Mouse (Mus musculus) c-Kit-positive CD71-negative TER-119-negative erythroid progenitor cells, embryonic 14.5 days (primary cell): ENCODE measurements around the gene Gin1.
"Not testable (repeated sequence)": the region's sequence is repeated elsewhere in the genome, so short reads cannot be mapped to it uniquely, and the experiment has no call there.

Experiments
- DNase-seq: peaks from one replicate; pipeline ENCODE4 v3.0.0-alpha.2; 2013; ENCODE audit warnings: low read depth

The Gin1 gene

DNA sequence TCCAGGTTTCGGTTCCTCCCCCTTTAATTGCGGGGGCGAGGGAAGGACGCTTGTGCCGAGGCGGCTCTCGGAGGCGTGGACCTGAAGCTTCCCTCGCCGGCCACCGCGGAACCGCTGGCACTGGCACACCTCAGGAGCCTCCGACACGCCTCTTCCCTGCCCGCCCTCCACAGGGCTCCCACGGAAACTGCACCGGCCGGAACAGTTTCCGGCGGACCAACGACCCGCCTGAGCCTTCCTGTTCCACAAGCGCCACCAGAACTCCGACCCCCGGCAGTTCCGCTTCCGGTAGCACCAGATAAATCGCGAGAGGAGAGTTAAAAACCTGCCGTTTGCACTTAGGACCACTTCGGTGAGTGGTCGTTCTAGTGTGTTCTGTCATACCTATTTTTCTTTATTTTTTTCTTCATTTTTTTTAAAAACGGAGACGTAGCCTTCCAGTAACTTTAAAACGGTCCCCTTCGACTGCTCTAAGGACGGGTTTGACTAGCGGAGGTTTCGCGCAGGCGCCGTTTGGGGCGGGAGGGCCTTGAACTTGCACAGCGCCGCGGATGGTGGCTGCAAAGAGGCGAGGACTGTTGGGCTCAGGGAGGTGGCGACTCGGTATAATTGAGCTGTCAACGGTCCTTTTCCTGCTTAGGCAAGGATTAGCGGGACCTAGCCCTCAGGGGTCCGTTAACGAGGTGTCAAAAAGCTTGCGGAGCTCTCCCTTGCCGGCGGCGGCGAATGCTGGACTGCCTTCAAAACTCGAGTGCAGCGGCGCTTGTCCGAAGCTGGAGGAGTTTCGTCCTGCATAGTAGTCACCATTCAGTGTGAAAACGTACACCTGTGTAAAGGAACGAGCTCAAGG, at the start of gene Gin1, which contains the start of gene Ppip5k2:
Gin1 (plus strand) TSS at position 269 of the 850 bp plus-strand sequence.
Ppip5k2 (minus strand) TSS at position 508 of the 850 bp plus-strand sequence.
- peak; percentile 86 for DNase-seq

DNA sequence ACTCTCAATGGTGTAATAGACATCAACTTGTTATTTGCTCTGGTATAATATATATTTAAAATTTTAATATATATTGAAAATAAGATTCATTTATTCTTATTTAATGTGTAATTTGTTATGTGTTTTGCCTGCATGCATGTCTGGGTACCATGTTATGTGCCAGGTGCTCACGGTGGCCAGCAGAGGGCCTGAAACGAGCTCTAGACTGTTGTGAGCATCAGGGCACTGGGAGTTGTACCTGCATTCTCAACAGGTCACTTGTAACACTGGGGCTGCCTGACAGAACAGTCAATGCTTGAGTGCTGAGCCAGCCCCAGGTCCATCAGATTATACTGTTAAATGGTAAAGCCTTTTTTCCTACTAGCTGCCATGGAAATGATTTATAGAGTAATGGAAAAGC, 43.2 kb upstream of the Gin1 start:
- no peak for DNase-seq

DNA sequence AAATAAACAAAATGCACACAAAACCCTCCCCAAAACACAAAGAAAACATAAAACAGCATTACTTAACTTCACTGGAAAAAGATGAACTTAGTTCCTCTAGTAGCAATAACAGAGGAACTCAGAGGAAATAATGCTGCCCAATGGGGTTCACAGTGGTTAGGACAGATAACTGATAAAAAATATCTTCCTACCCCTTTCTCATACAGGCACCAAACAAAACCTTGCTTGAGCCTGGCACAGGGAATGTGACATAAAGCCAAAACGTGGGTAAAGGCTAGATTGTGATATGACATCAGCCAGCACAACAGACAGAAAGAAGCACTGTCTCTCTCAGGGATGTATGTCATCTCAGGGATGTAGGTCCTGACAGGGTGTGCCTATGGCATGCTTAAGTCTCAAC, 40.6 kb upstream of the Gin1 start:
- no peak for DNase-seq

DNA sequence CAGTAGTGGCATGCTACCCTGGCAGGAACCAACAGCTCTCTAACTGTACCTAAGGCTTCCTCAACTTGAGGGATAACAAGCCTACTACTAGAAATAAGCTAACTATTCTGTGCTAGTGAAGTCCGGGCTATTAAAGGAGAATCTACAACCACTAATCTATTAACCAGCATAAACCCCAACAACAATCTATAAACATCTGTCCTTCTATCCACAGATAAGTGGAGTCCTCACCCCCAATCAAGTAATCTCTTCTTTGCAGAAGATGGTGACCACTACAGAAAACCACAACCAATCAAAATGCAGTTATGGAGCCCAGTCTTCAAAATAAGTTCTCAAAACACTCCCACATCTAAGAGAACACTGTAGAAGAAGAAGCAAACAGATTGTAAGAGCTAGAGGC, 26.9 kb upstream of the Gin1 start:
- no peak for DNase-seq

DNA sequence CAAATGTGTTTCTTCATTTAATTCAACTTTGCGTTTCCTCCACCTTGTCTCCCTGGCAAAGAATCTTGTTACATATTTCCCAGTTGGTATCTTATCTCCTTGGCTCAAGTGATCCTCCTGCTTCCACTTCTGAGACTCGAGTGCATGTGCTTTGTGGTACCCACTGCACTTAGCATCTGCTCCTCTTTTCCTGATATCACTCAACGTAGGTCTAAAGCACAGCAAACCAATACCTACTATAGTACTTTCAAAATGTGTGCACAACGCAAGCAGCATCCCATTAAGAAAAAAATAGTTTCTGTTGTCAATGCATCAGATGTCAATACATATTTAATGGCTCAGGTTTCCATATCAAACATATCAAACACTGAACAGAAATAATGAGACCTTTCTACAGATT, 24.3 kb upstream of the Gin1 start:
- no peak for DNase-seq

DNA sequence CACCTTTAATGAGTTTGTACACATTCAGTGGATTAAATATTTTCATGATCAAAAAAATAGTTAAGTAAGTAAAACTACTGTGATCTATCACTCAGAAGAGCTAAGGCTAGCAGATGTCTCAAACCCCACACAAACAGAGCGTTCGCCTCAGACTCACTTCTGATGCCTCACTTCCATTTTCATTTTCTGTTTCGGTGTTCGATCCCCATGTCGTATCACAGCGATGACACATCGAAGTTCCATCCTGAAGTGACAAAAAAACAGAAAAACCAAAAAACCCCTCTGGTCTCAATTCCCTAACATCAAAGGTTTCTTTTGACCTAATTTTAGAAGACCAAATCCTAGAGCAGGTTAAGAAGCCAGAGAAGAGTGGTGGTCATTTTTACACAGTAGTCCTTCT, 23.7 kb upstream of the Gin1 start:
- no peak for DNase-seq

DNA sequence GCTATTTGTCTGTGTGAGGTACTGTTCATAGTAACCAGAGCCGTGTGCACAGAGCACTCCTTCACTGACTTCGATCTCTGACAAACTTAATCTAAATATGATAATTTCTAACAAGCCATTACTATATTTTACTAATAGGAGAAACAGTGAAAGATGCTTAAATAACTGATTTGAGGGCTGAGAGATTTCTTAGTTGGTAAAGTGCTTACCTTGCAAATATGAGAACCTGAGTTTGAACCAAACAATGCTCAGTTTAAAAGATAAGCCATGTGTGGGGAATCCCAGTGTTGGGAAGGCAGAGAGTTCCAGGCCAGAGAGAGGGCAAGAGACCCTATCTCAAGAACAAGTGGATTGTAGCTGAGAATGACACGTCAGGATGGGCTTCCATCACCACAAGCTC, 21.8 kb upstream of the Gin1 start:
- DNase-seq: no peak

DNA sequence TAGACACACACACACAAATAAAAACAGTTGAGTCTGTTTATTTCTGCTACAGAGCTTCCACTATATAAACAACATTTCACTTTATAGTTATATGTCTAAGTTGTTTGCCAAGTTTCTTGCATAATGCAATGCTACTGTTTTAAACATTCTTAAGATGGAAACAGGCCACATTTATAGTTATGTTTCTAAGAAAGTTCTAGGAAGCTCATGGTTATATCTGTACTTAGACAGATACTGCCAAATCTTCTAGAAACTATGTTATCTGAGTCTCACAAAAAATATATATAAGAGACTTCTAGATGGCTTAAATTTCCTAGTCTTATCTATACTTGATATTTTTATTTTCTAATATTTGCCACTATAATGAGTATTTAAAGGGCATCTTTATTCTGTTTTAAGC, 16.8 kb upstream of the Gin1 start:
- no peak for DNase-seq

DNA sequence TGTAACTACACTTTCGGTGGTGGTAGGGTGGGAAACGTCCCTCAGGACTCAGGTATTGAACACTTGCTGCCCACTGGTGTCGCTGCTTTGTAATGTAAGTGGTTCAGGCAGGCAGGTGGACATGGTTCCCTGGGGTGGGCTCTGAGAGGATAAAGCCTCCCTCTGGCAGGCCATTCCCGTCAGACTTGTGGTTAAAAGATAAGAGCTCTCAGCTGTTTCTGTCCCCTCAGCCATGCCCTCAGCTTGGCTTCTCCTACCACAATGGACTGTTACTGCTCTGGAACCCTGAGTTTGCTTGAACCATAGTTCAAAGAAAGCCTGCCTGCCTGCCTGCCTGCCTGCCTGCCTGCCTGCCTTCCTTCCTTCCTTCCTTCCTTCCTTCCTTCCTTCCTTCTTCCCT, 15.6 kb upstream of the Gin1 start:
- no peak for DNase-seq

DNA sequence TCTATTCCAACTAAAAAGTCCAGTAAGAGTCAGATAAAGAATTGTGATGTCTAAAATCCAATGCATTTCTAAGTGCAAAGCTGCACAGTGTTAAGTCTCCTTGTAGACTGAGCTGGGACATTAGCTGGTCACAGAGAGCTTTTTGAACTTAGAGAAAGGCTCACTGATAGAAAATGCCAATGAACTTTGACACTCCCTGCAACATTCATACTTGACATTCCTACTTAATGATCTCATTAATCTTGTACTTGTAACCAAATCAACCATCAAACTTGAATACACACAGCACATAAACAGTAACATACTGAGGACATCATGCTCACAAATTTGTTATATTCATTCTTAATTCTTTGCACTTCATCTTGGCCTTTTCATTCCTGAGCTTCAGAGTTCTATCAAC, 10.1 kb upstream of the Gin1 start:
- DNase-seq: no peak

DNA sequence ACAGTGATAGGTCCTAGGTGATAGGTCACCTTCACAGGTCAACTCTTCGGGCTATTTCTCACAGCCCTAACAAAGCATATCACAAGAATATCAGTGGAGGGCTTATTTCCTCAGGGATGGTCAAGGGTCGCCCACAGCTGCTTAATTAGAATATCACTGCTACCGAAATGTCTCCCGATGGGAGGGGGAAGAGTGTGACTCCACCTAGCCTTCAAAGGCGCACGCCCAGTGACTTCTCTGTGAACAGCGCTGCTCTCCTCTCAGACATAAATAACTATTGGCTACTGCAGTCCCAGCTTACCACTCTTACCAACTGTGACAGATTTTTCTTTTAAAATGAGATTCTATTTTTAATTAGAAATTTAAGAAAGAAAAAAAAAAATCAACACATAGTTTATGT, 9.4 kb upstream of the Gin1 start:
- DNase-seq: no peak

DNA sequence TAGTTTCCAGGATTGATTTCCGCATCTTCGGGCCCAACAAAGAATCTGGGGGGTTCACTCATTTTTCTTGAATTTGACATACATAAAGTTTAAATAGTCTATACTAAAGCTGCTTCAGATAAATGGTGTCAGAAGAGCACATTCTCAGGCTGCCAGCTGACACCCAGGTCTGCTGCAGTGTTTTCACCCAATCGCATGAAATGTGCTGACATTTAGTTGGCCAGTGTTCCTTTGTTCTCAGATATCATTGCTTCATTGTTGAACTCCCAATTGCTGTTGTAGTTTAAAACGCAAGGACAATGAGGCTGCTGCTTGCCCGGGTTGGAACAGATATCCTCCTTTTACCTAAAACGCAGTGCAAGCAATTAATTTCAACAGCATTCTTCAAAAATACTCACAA, 8.5 kb upstream of the Gin1 start:
- no peak for DNase-seq

DNA sequence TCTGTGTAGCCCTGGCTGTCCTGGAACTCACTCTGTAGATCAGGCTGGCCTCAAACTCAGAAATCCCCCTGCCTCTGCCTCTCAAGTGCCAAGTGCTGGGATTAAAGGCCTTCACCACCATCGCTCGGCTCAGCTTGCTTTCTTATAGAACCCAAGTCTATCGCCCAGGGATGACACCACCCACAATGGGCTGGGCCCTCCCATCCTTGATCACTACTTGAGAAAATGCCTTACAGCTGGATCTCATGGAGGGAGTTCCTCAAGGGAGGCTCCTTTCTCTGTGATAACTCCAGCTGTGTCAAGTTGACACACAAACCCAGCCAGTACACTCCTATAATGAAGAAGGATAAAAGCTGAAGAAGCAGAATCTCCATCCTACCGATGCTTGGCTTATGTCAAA, 4.3 kb upstream of the Gin1 start:
- DNase-seq: not testable (repeated sequence)

DNA sequence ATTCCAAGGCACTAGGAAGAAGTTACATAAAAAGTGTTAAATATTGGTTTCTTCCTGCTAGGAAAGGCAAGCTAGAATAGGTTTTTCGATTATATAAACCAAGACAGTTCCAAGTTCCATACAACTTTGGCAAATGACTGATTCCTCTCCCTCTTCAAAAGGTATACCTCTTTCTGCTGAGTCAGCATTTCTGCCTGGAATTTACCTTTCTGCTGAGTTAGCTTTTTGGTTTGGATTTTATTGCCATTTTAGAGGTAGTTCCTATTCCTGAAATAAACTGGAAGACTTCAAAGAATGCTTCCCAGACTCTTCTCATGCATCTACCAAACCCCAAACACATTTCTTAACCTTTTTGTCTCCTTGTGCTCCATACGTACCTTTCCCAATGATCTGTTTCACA, 1.9 kb upstream of the Gin1 start:
- no peak for DNase-seq

DNA sequence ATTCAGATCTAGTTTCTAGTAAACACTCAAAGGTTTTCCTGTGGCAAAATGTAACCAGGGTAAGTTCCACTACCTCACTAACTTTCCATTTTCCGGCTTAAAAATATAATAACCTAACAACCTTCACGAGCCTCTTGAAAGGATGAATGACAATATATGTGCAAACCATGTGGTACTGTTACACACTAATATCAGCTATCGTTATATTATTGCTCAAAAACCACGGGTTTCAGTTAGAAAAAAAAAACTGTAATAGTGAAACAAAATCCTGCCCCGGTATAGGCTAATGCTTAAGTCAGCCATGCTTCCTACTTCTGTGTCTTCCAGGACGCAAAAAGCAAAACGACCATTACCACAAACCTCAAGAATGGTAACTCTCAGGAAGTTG, 1.1 kb upstream of the Gin1 start:
- DNase-seq: peak; percentile 24

DNA sequence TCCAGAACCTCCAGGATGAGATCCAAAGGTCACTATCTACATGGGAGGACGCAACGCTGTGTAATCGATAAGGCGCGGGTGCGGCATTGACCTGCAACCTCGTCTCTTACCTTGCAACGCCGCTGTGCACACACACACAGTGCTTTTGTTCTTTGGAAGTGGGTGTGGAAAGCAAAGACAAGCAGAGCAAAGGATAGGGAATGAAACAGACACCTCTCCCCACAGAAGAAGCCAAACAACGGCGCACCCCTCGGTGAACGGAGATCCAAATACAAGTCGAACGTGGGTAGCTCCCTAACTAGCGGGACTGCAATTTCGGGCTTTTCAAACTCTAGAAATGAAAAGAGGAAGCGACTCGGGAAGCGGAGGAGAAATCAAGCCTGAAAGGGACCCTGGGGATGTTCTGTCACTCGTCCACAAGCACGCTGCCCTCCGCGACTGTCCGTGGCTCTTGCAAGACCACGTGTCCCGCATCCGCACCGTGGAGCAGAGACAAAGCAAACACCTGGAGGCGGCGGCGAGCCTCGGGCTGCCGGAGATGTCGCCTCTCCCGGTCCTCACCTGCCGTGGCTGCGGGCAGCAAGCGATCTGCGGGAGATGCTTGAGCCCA, 573 bp upstream of the Gin1 start:
- peak; percentile 39 for DNase-seq

DNA sequence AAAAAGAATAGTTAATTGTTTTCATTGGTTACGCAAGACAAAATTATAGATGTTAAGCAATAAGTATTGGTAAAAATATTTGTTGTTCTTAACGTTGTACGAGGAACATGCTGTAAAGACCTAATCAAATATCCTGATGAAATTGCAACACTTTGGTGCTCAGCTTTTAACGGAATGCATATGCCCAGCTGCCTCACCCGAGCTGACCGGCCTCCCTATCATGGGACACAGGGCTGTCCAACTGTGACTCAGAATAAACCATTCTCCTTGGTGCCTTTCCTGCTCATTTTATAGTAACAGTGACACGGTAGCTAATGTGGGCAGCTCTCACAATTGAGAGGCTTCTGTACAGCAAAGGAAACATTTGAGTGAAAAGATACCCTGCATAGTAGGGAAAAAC, 1.1 kb downstream of the Gin1 start:
- DNase-seq: no peak

DNA sequence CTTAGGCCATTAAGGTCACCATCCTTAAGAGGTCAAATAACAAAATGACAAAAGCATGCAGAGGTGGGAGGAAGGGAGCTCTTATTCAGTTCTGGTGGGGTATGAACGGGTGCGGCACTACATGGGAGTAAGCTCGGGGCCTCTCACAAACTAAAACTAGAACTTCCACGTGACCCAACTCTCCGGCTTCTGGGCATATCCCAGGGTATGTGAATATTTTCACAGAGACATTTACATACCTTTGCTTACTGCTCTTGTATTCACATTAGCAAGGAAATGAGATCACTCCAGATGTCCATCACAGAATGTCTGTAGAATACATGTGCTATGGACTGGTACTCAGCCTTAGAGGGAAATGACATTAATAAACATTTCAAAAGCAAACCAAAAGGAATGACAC, 1.8 kb downstream of the Gin1 start:
- DNase-seq: no peak

DNA sequence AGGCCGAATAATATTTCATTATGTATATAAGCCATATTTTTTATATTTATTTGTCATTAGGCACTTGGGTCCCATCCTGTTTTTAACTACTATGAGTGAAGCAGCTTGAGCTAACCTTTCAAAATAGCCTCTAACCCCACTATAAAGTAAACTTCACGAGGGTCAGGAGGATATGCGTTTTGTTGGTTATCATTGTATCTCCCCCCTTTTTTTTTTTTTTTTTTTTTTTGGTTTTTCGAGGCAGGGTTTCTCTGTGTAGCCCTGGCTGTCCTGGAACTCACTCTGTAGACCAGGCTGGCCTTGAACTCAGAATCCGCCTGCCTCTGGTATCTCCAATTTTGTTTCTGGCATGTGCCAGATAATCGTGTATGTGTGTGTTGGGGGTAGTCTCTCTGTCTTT, 3.4 kb downstream of the Gin1 start:
- DNase-seq: no peak

DNA sequence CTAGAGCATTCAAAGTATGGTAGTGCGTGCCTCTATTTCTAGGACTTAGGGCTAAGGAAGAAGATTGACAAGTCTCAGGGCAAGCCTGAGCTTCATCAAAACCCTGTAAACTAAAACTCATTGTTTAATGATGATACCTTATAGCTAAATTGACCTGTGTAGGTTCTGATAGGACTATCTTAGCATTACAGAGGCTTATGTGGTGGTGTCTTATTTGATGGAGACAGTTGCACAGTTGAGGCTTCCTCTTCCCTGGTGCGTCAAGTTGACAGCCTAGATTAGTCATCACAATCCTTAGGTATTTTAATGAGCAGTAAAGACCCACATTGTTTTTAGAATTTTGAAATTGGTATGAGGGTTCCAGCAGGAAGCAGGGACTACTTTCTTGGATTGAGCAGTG, 4.0 kb downstream of the Gin1 start:
- no peak for DNase-seq

DNA sequence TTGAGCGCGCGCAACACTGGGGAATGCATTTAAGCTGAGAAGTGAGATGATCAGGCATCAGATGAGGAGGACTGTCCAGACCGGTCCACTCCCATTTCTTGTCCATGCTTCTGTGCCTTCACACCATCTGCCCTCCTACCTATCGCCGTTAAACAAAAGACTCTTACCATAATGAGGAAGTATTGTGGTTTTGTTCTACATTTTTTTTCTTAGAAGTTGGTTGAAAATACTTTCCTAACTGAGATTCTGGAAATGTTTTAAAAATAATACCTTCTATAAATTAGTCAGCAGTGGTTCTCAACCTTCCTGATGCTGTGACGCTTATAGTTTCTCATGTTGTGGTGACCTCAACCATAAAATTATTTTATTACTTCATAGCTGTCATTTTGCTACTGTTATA, 11.7 kb downstream of the Gin1 start:
- DNase-seq: no peak

DNA sequence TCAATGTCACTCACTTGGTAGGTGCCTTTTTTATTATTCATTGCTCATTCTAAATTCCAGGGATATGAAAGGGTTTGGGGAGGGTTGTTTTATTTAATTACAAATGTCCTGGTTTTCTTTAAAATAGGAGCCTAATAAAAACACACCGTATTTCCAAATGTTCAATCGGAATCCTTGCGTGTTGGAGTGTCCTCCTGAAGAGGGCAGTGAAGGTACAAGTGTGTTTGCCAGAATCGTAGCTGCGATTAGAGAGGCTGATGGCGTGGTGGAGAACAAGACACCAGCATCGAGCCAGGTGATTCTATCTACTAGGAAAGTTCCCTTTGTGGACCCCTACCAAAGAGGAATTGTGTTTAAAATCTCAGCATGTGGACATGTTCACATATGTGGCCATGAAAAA, 15.0 kb downstream of the Gin1 start:
- no peak for DNase-seq

DNA sequence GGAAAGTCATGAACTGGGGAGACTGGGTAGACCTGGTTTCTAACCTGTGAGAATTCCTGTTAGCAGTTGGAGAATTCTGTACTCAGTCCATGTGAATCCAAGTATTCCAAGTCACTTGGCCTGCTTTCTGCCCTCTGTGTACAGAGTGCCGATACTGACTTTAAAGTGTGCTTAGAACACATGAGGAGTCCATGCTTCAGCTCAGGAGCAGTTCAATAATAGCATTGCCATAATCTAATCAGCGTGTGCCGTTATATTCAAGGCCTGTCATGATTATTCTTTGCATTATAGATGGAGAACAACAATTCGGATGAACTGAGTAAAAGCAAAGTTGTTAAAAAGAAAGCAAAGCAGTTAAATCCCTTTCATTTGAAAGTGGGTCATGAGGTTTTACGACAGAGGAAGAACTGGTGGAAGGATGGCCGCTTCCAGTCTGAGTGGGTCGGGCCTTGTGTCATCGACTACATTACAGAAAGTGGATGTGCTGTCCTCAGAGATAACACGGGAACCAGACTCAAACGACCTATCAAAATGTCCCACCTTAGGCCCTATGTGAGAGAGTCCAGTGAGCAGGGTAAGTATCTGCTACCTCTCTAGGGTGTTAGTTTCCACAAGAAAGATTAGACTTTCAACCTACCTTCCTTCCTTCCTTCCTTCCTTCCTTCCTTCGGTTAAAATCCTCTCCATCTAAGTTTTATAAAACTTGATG, 15.9 kb downstream of the Gin1 start:
- no peak for DNase-seq
